Mouse (Mus musculus): ENCODE data around the gene Pgpep1. TPM values are rescaled to one million over a fixed set of nuclear protein-coding genes. Genes with fewer than 3 reads are reported as not detected.
A peak's percentile ranks its signal among the peaks of the same experiment; 100 is the strongest.

Gene Pgpep1
- total and polyA plus RNA-seq, 3 experiments: 12.3 to 30.0 (median 22.9) TPM

DNA sequence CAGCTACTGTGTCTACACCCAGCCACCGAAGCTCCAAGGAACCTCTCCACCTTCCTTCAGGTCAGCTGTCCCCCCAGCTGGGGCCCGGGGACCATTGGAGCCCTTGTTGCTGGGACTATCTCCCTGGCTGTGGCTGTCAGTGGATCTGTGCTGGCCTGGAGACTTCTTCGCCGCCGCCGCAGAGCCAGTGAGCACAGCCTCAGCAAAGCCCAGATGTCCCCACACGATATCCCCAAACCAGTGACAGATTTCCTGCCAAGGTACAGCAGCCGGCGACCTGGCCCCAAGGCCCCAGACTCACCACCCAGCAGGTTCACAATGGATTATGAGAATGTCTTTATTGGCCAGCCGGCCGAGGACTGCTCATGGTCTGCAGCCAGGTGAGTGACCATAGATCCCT, 42.2 kb downstream of the Pgpep1 start:
- Histone ChIP-seq H3K27ac (ENCODE audit: insufficient read depth, low read depth) (peak overlapping the region; percentile 82), H3K27me3 (replicated peaks) (no peaks in the 10 kb centered on the region), H3K4me2 (ENCODE audit: insufficient read depth, low read depth, poor library complexity, severe bottlenecking) (peak overlapping the region; percentile 33), H3K9ac (ENCODE audit: insufficient read depth, low read depth) (peak overlapping the region; percentile 18; the same call in 1 of the 2 replicates), H3K4me1 (ENCODE audit: control insufficient read depth in 1 of 2, insufficient read depth in 2 of 2) (peaks cover 29 to 67% of the 10 kb centered on the region in 2 experiments), H3K79me2 (replicated peaks; ENCODE audit: control insufficient read depth, extremely low read depth, insufficient read depth, poor library complexity, severe bottlenecking) (no peaks in the 10 kb centered on the region), H3K36me3 (replicated peaks in 1 of 2; ENCODE audit: control insufficient read depth in 1 of 2, insufficient read depth in 1 of 2, low read length in 1 of 2) (peaks cover 0 to 6% of the 10 kb centered on the region in 2 experiments), H3K4me3 (replicated peaks in 1 of 3; ENCODE audit: low read depth in 2 of 3, low read length in 2 of 3, poor library complexity in 1 of 3) (peak overlapping the region in 2 of 3 experiments; percentile 34 to 35), H3K9me3 (replicated peaks; ENCODE audit: low read length) (no peaks in the 10 kb centered on the region)
- no peak for DNase-seq (ENCODE audit: extremely low read depth)
- dilution Hi-C loops (cut with MboI; ENCODE audit: extremely low pct_ligation_motif_present, extremely low pct_unique_long_range_greater_than_20kb, low sequenced_read_pairs) (no loop called here), in situ Hi-C loops (cut with MboI; ENCODE audit: low pct_ligation_motif_present, low pct_unique_long_range_greater_than_20kb, low sequenced_read_pairs) (no loop called here)
- TF ChIP-seq ZC3H11A (IDR thresholded peaks at IDR 0.05; ENCODE audit: low read depth, low read length): no peak
- TF ChIP-seq MEF2A (IDR thresholded peaks at IDR 0.05; ENCODE audit: borderline replicate concordance, low read depth, low read length): no peak
- no peak for TF ChIP-seq USF1 (IDR thresholded peaks at IDR 0.05; ENCODE audit: low read depth, low read length)
- TF ChIP-seq MYC (IDR thresholded peaks at IDR 0.05; ENCODE audit: low read depth, low read length): no peak
- TF ChIP-seq SIN3A (IDR thresholded peaks at IDR 0.05; ENCODE audit: low read length): 0 out of 2 replicates have a peak, but pooled peaks have one; percentile 5

DNA sequence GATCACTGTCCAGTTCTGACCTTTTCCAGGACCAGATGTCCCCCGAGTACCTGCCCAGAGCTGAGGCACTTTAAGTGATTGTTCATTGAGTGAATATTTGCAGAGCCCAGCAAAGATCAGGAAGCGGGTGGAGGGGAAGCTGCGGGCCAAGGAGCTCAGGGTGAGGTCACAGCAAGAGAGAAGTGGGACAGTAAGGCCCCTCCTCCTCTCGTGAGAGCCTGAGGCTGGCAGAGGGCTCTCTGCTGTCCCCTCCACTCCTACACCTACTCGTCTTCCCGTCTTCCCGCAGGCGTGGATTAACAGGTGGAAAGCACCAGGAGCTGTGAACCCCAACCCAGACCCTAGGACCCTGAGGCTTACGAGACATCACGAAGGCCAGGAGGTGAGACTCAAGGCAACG, 43.5 kb downstream of the Pgpep1 start:
- Histone ChIP-seq H3K27ac (ENCODE audit: insufficient read depth, low read depth) (no peak overlapping the region), H3K4me1 (ENCODE audit: control insufficient read depth in 1 of 2, insufficient read depth in 2 of 2) (peaks cover 29 to 72% of the 10 kb centered on the region in 2 experiments), H3K9ac (ENCODE audit: insufficient read depth, low read depth) (no peak overlapping the region), H3K27me3 (replicated peaks) (no peaks in the 10 kb centered on the region), H3K4me3 (replicated peaks in 1 of 3; ENCODE audit: low read depth in 2 of 3, low read length in 2 of 3, poor library complexity in 1 of 3) (no peak overlapping the region), H3K4me2 (ENCODE audit: insufficient read depth, low read depth, poor library complexity, severe bottlenecking) (no peak overlapping the region), H3K9me3 (replicated peaks; ENCODE audit: low read length) (no peaks in the 10 kb centered on the region), H3K36me3 (replicated peaks in 1 of 2; ENCODE audit: control insufficient read depth in 1 of 2, insufficient read depth in 1 of 2, low read length in 1 of 2) (peaks cover 0 to 6% of the 10 kb centered on the region in 2 experiments), H3K79me2 (replicated peaks; ENCODE audit: control insufficient read depth, extremely low read depth, insufficient read depth, poor library complexity, severe bottlenecking) (no peaks in the 10 kb centered on the region)
- TF ChIP-seq USF2 (conservative IDR thresholded peaks at IDR 0.05; ENCODE audit: low read depth, low read length) (no peak), UBTF (IDR thresholded peaks at IDR 0.05; ENCODE audit: low read depth, low read length) (no peak), TCF12 (IDR thresholded peaks at IDR 0.05; ENCODE audit: low read depth, low read length) (no peak), MEF2A (IDR thresholded peaks at IDR 0.05; ENCODE audit: borderline replicate concordance, low read depth, low read length) (no peak), SIN3A (IDR thresholded peaks at IDR 0.05; ENCODE audit: low read length) (no peak), PAX5 (IDR thresholded peaks at IDR 0.05; ENCODE audit: low read length) (no peak), ZC3H11A (IDR thresholded peaks at IDR 0.05; ENCODE audit: low read depth, low read length) (no peak), MAZ (IDR thresholded peaks at IDR 0.05; ENCODE audit: low read depth, low read length) (no peak), USF1 (IDR thresholded peaks at IDR 0.05; ENCODE audit: low read depth, low read length) (no peak), POLR2AphosphoS2 (IDR thresholded peaks at IDR 0.05; ENCODE audit: low read depth, low read length) (no peak), TBP (conservative IDR thresholded peaks at IDR 0.05; ENCODE audit: low read depth, low read length) (no peak), MXI1 (IDR thresholded peaks at IDR 0.05; ENCODE audit: low read depth, low read length) (no peak)
- in situ Hi-C loops (cut with MboI; ENCODE audit: low pct_ligation_motif_present, low pct_unique_long_range_greater_than_20kb, low sequenced_read_pairs): no loop called here
- DNase-seq (ENCODE audit: extremely low read depth): peak; percentile 45
- dilution Hi-C loops (cut with MboI; ENCODE audit: extremely low pct_ligation_motif_present, extremely low pct_unique_long_range_greater_than_20kb, low sequenced_read_pairs): no loop called here

DNA sequence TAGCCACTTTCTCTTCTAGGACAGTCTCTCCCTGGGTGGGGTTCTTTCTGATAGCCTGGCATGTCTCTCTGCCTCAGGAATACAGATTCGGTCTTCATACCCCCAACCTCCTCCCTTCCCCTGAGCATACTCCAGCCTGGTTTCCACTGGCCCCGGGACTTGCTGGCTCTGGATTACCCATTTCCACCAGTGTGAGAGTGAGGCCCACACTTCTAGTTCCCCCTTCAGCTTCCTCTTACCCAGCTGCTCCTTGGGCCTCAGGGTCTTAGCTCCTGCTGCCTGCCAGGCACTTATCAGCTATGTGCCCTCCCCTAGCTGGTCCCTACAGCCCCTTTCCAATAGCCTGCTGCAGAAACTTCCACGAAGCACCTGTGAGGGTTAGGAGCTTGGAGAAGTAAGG, 44.3 kb downstream of the Pgpep1 start, which contains the start of gene Lrrc25:
Lrrc25 (plus strand) TSS at position 262 of the 400 bp plus-strand sequence.
- DNase-seq (ENCODE audit: extremely low read depth): peak; percentile 27
- no peaks in the 10 kb centered on the region for H3K79me2 ChIP-seq (replicated peaks; ENCODE audit: control insufficient read depth, extremely low read depth, insufficient read depth, poor library complexity, severe bottlenecking)
- H3K27ac ChIP-seq (ENCODE audit: insufficient read depth, low read depth): no peak within 1 kb of the TSS
- no peak within 1 kb of the TSS for H3K9ac ChIP-seq (ENCODE audit: insufficient read depth, low read depth)
- no peak within 1 kb of the TSS for H3K4me2 ChIP-seq (ENCODE audit: insufficient read depth, low read depth, poor library complexity, severe bottlenecking)
- dilution Hi-C loops (cut with MboI; ENCODE audit: extremely low pct_ligation_motif_present, extremely low pct_unique_long_range_greater_than_20kb, low sequenced_read_pairs): no loop called here
- H3K4me3 ChIP-seq (replicated peaks in 1 of 3; ENCODE audit: low read depth in 2 of 3, low read length in 2 of 3, poor library complexity in 1 of 3): no peak within 1 kb of the TSS
- H3K36me3 ChIP-seq (replicated peaks in 1 of 2; ENCODE audit: control insufficient read depth in 1 of 2, insufficient read depth in 1 of 2, low read length in 1 of 2): peaks cover 0 to 6% of the 10 kb centered on the region in 2 experiments
- H3K9me3 ChIP-seq (replicated peaks; ENCODE audit: low read length): no peaks in the 10 kb centered on the region
- H3K27me3 ChIP-seq (replicated peaks): no peaks in the 10 kb centered on the region
- in situ Hi-C loops (cut with MboI; ENCODE audit: low pct_ligation_motif_present, low pct_unique_long_range_greater_than_20kb, low sequenced_read_pairs): no loop called here
- peaks cover 29 to 73% of the 10 kb centered on the region in 2 experiments for H3K4me1 ChIP-seq (ENCODE audit: control insufficient read depth in 1 of 2, insufficient read depth in 2 of 2)
- TF ChIP-seq GABPA (IDR thresholded peaks at IDR 0.05; ENCODE audit: insufficient replicate concordance, low read depth, low read length) (no peak), JUND (conservative IDR thresholded peaks at IDR 0.05; ENCODE audit: low read depth, low read length) (no peak), JUN (IDR thresholded peaks at IDR 0.05; ENCODE audit: insufficient read depth, low read depth, low read length) (no peak), UBTF (IDR thresholded peaks at IDR 0.05; ENCODE audit: low read depth, low read length) (no peak), EP300 (IDR thresholded peaks at IDR 0.05; ENCODE audit: low read length) (no peak), ZMIZ1 (IDR thresholded peaks at IDR 0.05; ENCODE audit: low read depth, low read length) (no peak), POLR2A (IDR thresholded peaks at IDR 0.05; ENCODE audit: low read depth, low read length) (no peak), E2F4 (IDR thresholded peaks at IDR 0.05; ENCODE audit: insufficient replicate concordance, low read depth, low read length) (no peak), TCF12 (IDR thresholded peaks at IDR 0.05; ENCODE audit: low read depth, low read length) (no peak), IRF4 (IDR thresholded peaks at IDR 0.05; ENCODE audit: low read depth, low read length) (no peak), NRF1 (IDR thresholded peaks at IDR 0.05; ENCODE audit: low read depth, low read length) (no peak), MXI1 (IDR thresholded peaks at IDR 0.05; ENCODE audit: low read depth, low read length) (no peak), RAD21 (IDR thresholded peaks at IDR 0.05; ENCODE audit: low read depth, low read length) (no peak), ZC3H11A (IDR thresholded peaks at IDR 0.05; ENCODE audit: low read depth, low read length) (no peak), NELFE (IDR thresholded peaks at IDR 0.05; ENCODE audit: low read depth, low read length) (no peak), KAT2A (IDR thresholded peaks at IDR 0.05; ENCODE audit: insufficient replicate concordance, low read length) (no peak), MAZ (IDR thresholded peaks at IDR 0.05; ENCODE audit: low read depth, low read length) (no peak)
